Mouse (Mus musculus): ENCODE data around the gene Plppr5. TPM values are rescaled to one million over a fixed set of nuclear protein-coding genes. Genes with fewer than 3 reads are reported as not detected.

The Plppr5 gene
- 31.1 TPM for polyA plus RNA-seq (2015; fragmentation: Illumina TruSeq; extraction: RNeasy Lipid Tissue Mini Kit (QIAGEN cat#74804); ENCODE audit: low read depth, low replicate concordance)

GRCm38 (mm10) chr3:117574529-117575252 is at the start of gene Plppr5:
Plppr5 (plus strand) TSS chr3:117574836.

Other genes with a start within 250 kb of the Plppr5 start
- gene Plppr4, start 214.0 kb upstream of the Plppr5 start, polyA plus RNA-seq (2015; fragmentation: Illumina TruSeq; extraction: RNeasy Lipid Tissue Mini Kit (QIAGEN cat#74804); ENCODE audit: low read depth, low replicate concordance), result 100 TPM